Mouse (Mus musculus): ENCODE results near the gene Twist1. TPM values are rescaled to one million over a fixed set of nuclear protein-coding genes. Genes with fewer than 3 reads are reported as not detected.

Gene Twist1
- polyA plus RNA-seq, 1 experiment = 2.0 TPM

GRCm38 (mm10) chr12:33961013-33961412, 3.5 kb downstream of the Twist1 start:
- no peak overlapping the region for H3K4me3 ChIP-seq (ENCODE audit: extremely low read depth, insufficient read depth, insufficient read length)
- H3K4me1 ChIP-seq (ENCODE audit: control insufficient read depth, insufficient read depth, insufficient read length) = peaks cover 5% of the 10 kb centered on the region; the same call in 1 of the 2 replicates
- no peak overlapping the region for H3K27ac ChIP-seq (ENCODE audit: insufficient read depth, low read length)
- TF ChIP-seq POLR2A (IDR thresholded peaks at IDR 0.05; ENCODE audit: low read depth, low read length) (no peak), CTCF (IDR thresholded peaks at IDR 0.05; ENCODE audit: extremely low read depth, insufficient read depth, insufficient read length, insufficient replicate concordance) (no peak)
- no peaks in the 10 kb centered on the region for H3K36me3 ChIP-seq (ENCODE audit: control insufficient read depth, insufficient read depth, low read length)
- whole genome bisulfite sequencing = 39% methylated on average over 5 of the region's 5 CpGs
- no peak for DNase-seq (ENCODE audit: low read depth in 1 of 2, low spot score in 2 of 2)
- H3K27me3 ChIP-seq (ENCODE audit: control insufficient read depth, insufficient read depth, low read length) = peaks cover 28% of the 10 kb centered on the region

GRCm38 (mm10) chr12:33962118-33962772, 4.8 kb downstream of the Twist1 start:
- peaks cover 4% of the 10 kb centered on the region; the same call in 1 of the 2 replicates for H3K4me1 ChIP-seq (ENCODE audit: control insufficient read depth, insufficient read depth, insufficient read length)
- no peak overlapping the region for H3K27ac ChIP-seq (ENCODE audit: insufficient read depth, low read length)
- DNase-seq (ENCODE audit: low read depth in 1 of 2, low spot score in 2 of 2) = no peak
- no peak overlapping the region for H3K4me3 ChIP-seq (ENCODE audit: extremely low read depth, insufficient read depth, insufficient read length)
- WGBS = 16% methylated on average over 17 of the region's 17 CpGs
- peaks cover 30% of the 10 kb centered on the region for H3K27me3 ChIP-seq (ENCODE audit: control insufficient read depth, insufficient read depth, low read length)
- TF ChIP-seq POLR2A (IDR thresholded peaks at IDR 0.05; ENCODE audit: low read depth, low read length) (no peak), CTCF (IDR thresholded peaks at IDR 0.05; ENCODE audit: extremely low read depth, insufficient read depth, insufficient read length, insufficient replicate concordance) (no peak)
- no peaks in the 10 kb centered on the region for H3K36me3 ChIP-seq (ENCODE audit: control insufficient read depth, insufficient read depth, low read length)

GRCm38 (mm10) chr12:33962773-33963130, 5.3 kb downstream of the Twist1 start:
- 23% methylated on average over 9 of the region's 9 CpGs for WGBS
- Histone ChIP-seq H3K27me3 (ENCODE audit: control insufficient read depth, insufficient read depth, low read length) (peaks cover 25% of the 10 kb centered on the region), H3K4me1 (ENCODE audit: control insufficient read depth, insufficient read depth, insufficient read length) (peaks cover 2% of the 10 kb centered on the region; the same call in 1 of the 2 replicates), H3K4me3 (ENCODE audit: extremely low read depth, insufficient read depth, insufficient read length) (no peak overlapping the region), H3K36me3 (ENCODE audit: control insufficient read depth, insufficient read depth, low read length) (no peaks in the 10 kb centered on the region), H3K27ac (ENCODE audit: insufficient read depth, low read length) (no peak overlapping the region)
- DNase-seq (ENCODE audit: low read depth in 1 of 2, low spot score in 2 of 2) = no peak
- TF ChIP-seq POLR2A (IDR thresholded peaks at IDR 0.05; ENCODE audit: low read depth, low read length) (no peak), CTCF (IDR thresholded peaks at IDR 0.05; ENCODE audit: extremely low read depth, insufficient read depth, insufficient read length, insufficient replicate concordance) (no peak)

- 16% methylated on average over 15 of the region's 15 CpGs for WGBS
- DNase-seq (ENCODE audit: low read depth in 1 of 2, low spot score in 2 of 2) = no peak
- TF ChIP-seq POLR2A (IDR thresholded peaks at IDR 0.05; ENCODE audit: low read depth, low read length) (no peak), CTCF (IDR thresholded peaks at IDR 0.05; ENCODE audit: extremely low read depth, insufficient read depth, insufficient read length, insufficient replicate concordance) (no peak)
- H3K27me3 ChIP-seq (ENCODE audit: control insufficient read depth, insufficient read depth, low read length) = peaks cover 16% of the 10 kb centered on the region
- no peaks in the 10 kb centered on the region for H3K36me3 ChIP-seq (ENCODE audit: control insufficient read depth, insufficient read depth, low read length)
- no peak overlapping the region for H3K27ac ChIP-seq (ENCODE audit: insufficient read depth, low read length)
- H3K4me1 ChIP-seq (ENCODE audit: control insufficient read depth, insufficient read depth, insufficient read length) = no peaks in the 10 kb centered on the region
- no peak overlapping the region for H3K4me3 ChIP-seq (ENCODE audit: extremely low read depth, insufficient read depth, insufficient read length)
Measured at GRCm38 (mm10) chr12:33963671-33964369, 6.3 kb downstream of the Twist1 start.

GRCm38 (mm10) chr12:33964427-33964826, 7.0 kb downstream of the Twist1 start:
- H3K27ac ChIP-seq (ENCODE audit: insufficient read depth, low read length) = no peak overlapping the region
- no peak overlapping the region for H3K4me3 ChIP-seq (ENCODE audit: extremely low read depth, insufficient read depth, insufficient read length)
- DNase-seq (ENCODE audit: low read depth in 1 of 2, low spot score in 2 of 2) = no peak
- H3K4me1 ChIP-seq (ENCODE audit: control insufficient read depth, insufficient read depth, insufficient read length) = no peaks in the 10 kb centered on the region
- no peak for TF ChIP-seq CTCF (IDR thresholded peaks at IDR 0.05; ENCODE audit: extremely low read depth, insufficient read depth, insufficient read length, insufficient replicate concordance)
- no peak for TF ChIP-seq POLR2A (IDR thresholded peaks at IDR 0.05; ENCODE audit: low read depth, low read length)
- H3K36me3 ChIP-seq (ENCODE audit: control insufficient read depth, insufficient read depth, low read length) = no peaks in the 10 kb centered on the region
- peaks cover 14% of the 10 kb centered on the region for H3K27me3 ChIP-seq (ENCODE audit: control insufficient read depth, insufficient read depth, low read length)
- 45% methylated on average over 2 of the region's 2 CpGs for WGBS

GRCm38 (mm10) chr12:33965661-33966360, 8.3 kb downstream of the Twist1 start:
- DNase-seq (ENCODE audit: low read depth in 1 of 2, low spot score in 2 of 2) = no peak
- WGBS = 24% methylated on average over 5 of the region's 5 CpGs
- Histone ChIP-seq H3K36me3 (ENCODE audit: control insufficient read depth, insufficient read depth, low read length) (no peaks in the 10 kb centered on the region), H3K27me3 (ENCODE audit: control insufficient read depth, insufficient read depth, low read length) (peaks cover 12% of the 10 kb centered on the region; the same call in 1 of the 2 replicates), H3K4me1 (ENCODE audit: control insufficient read depth, insufficient read depth, insufficient read length) (no peaks in the 10 kb centered on the region), H3K4me3 (ENCODE audit: extremely low read depth, insufficient read depth, insufficient read length) (no peak overlapping the region), H3K27ac (ENCODE audit: insufficient read depth, low read length) (no peak overlapping the region)
- TF ChIP-seq CTCF (IDR thresholded peaks at IDR 0.05; ENCODE audit: extremely low read depth, insufficient read depth, insufficient read length, insufficient replicate concordance) (no peak), POLR2A (IDR thresholded peaks at IDR 0.05; ENCODE audit: low read depth, low read length) (no peak)

All from spleen, adult 2 months (tissue).